14 mouse cellular contexts compared by ENCODE assay signal in the genomic region with DNA sequence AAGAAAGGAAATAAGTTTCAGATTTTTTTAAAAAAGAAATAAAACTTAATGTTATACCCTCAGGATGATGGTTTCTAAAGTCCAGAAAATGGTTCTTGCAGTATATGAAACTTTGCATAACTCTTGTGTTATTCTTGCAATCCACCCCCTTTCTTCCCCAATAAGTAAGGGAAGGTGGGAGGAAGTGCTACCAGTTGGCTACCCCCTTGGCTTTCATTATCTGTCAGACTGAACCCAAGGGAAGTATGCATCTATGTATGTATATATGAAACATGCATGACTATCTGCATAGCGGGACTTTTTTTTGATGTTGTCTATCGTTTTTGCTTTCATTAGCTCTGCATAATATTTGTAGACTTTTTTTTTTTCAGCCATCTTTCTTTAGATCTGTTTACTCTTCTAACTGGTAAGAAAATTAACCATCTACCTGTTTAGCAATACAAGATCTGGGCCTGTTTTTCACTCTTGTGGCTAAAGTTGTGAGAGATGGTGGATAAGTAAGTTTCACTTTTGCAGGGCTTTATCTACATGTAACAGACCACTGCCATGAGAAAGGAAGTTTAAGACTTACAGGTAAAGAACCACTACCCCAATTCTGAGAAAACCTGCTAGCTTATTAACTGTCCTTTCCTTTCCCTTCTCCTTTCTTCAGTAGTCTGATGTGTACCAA. TPM values are rescaled to one million over a fixed set of nuclear protein-coding genes. Genes with fewer than 3 reads are reported as not detected.
DNase-seq lines count a peak whose midpoint lies in the region; ATAC-seq and TF ChIP-seq lines count a peak whose summit lies in the region.
"Had no signal": no experiment of that assay in that cellular context is flagged by ENCODE, and none has a peak within 500 bp of the region (broad histone marks: within the 10 kb centered on the region; RNA-seq: fewer than 3 reads in every experiment).

No protein-coding gene starts in this region.

- no peak for TF ChIP-seq CTCF in layer of hippocampus, adult 2 months (conservative IDR thresholded peaks at IDR 0.05)

- H3K4me2 ChIP-seq in heart, embryonic 15.5 days: no peak overlapping the region
- no peak overlapping the region for H3K4me2 ChIP-seq in heart, embryonic 11.5 days
- H3K4me2 ChIP-seq: limb, embryonic 12.5 days had no signal

- no peak overlapping the region for H3K4me3 ChIP-seq in heart, embryonic 15.5 days
- H3K4me3 ChIP-seq in heart, embryonic 11.5 days (ENCODE audit: low read depth, low read length): no peak overlapping the region
- no peak overlapping the region for H3K4me3 ChIP-seq in layer of hippocampus, adult 2 months
- H3K4me3 ChIP-seq: limb, embryonic 12.5 days had no signal

- WGBS in heart, embryonic 15.5 days: 72% methylated on average over 2 of the region's 2 CpGs
- 77% methylated on average over 2 of the region's 2 CpGs for WGBS in heart, embryonic 11.5 days (ENCODE audit: insufficient replicate concordance)

- H3K36me3 ChIP-seq in heart, embryonic 15.5 days: no peaks in the 10 kb centered on the region
- H3K36me3 ChIP-seq in heart, embryonic 11.5 days (ENCODE audit: control insufficient read depth, insufficient read depth, low read length): no peaks in the 10 kb centered on the region
- H3K36me3 ChIP-seq: limb, embryonic 12.5 days had no signal

- no peaks in the 10 kb centered on the region for H3K9me3 ChIP-seq in heart, embryonic 15.5 days (replicated peaks)
- H3K9me3 ChIP-seq in heart, embryonic 11.5 days (replicated peaks; ENCODE audit: control insufficient read depth, low read length): no peaks in the 10 kb centered on the region
- H3K9me3 ChIP-seq: limb, embryonic 12.5 days had no signal

- no peaks in the 10 kb centered on the region for H3K4me1 ChIP-seq in heart, embryonic 15.5 days (replicated peaks)
- H3K4me1 ChIP-seq in heart, embryonic 11.5 days (ENCODE audit: control insufficient read depth, insufficient read depth, low read length): no peaks in the 10 kb centered on the region
- H3K4me1 ChIP-seq: limb, embryonic 12.5 days had no signal

- no peaks in the 10 kb centered on the region for H3K27me3 ChIP-seq in heart, embryonic 15.5 days
- no peaks in the 10 kb centered on the region for H3K27me3 ChIP-seq in heart, embryonic 11.5 days (ENCODE audit: control insufficient read depth, insufficient read depth, low read length)
- H3K27me3 ChIP-seq: limb, embryonic 12.5 days had no signal

- H3K27ac ChIP-seq in heart, embryonic 15.5 days: 0 out of 2 replicates have a peak overlapping the region, but pooled peaks have one; percentile 20
- H3K27ac ChIP-seq in heart, embryonic 11.5 days (ENCODE audit: low read depth, low read length): no peak overlapping the region
- H3K27ac ChIP-seq in layer of hippocampus, adult 2 months: no peak overlapping the region
- H3K27ac ChIP-seq: limb, embryonic 12.5 days had no signal

- peak; percentile 90 for DNase-seq in induced T-regulatory cell, adult 2 months (ENCODE audit: low read depth)
- DNase-seq in layer of hippocampus, adult 11-12 months (ENCODE audit: low spot score): no peak
- DNase-seq in cerebellum, postnatal 36 days: no peak
- DNase-seq in layer of hippocampus, adult 2 months (ENCODE audit: low spot score in 2 of 2): no peak
- DNase-seq: cerebellum, postnatal 25 days; heart, adult 11 months; kidney, adult 2 months; lung, postnatal 14 days; spleen, adult 18-20 months had no signal

- H3K9ac ChIP-seq in heart, embryonic 15.5 days: no peak overlapping the region
- no peak overlapping the region for H3K9ac ChIP-seq in heart, embryonic 11.5 days (ENCODE audit: low read depth, low read length)
- H3K9ac ChIP-seq: limb, embryonic 12.5 days had no signal

- ATAC-seq in heart, embryonic 15.5 days (replicated peaks; ENCODE audit: insufficient number of reproducible peaks, insufficient read depth, low FRiP score, low read depth): no peak
- ATAC-seq in heart, embryonic 11.5 days (replicated peaks; ENCODE audit: insufficient number of reproducible peaks, low FRiP score, low TSS enrichment): no peak
- peak; percentile 30 for ATAC-seq in activated CD4-positive, CD25-positive, alpha-beta regulatory T cell, adult 4 months
- ATAC-seq in megakaryocyte-erythroid progenitor cell, adult 5-6 weeks (replicated peaks; ENCODE audit: low FRiP score, low TSS enrichment, poor library complexity, severe bottlenecking): peak; percentile 28

RNA-seq across cellular contexts. Expression of gene Mbnl1, which starts 0.5 kb away (rescaled TPM):
- polyA plus RNA-seq in heart, embryonic 15.5 days (2015; fragmentation: Nextera tagmentation; extraction: Ambion mirVana): 72.9 and 82.7 TPM in 2 replicates
- polyA plus RNA-seq in heart, embryonic 11.5 days (2014; fragmentation: Nextera tagmentation; extraction: Ambion mirVana): 76.6 and 101 TPM in 2 replicates
- 100 to 1,000 TPM; 667 to 875 TPM for polyA plus RNA-seq in activated CD4-positive, CD25-positive, alpha-beta regulatory T cell, adult 4 months (2017; shearing (Covaris generic))
- total RNA-seq in megakaryocyte-erythroid progenitor cell, adult 5-6 weeks (2014; fragmentation: Nextera tagmentation): 524 and 588 TPM in 2 replicates
- 726 and 751 TPM in 2 replicates for total RNA-seq in megakaryocyte-erythroid progenitor cell, adult 5-6 weeks (2017)
- total RNA-seq in layer of hippocampus, adult 2 months (2021): 100 to 1,000 TPM; 121 to 127 TPM

Comparison
In these comparisons a context has a peak if more than half of its experiments do, and no peak if none do; other contexts are left out.
1. ATAC-seq: peak in activated CD4-positive, CD25-positive, alpha-beta regulatory T cell, adult 4 months (single experiment) and megakaryocyte-erythroid progenitor cell, adult 5-6 weeks (single experiment); none in heart, embryonic 15.5 days (single experiment) and heart, embryonic 11.5 days (single experiment).